Mouse (Mus musculus): ENCODE measurements at regions not wholly inside any gene's neighbourhood (a gene's known extent, or its start where the extent isn't known, plus 50 kb on each side); places are given as distances from the start of the nearest gene placed in this dataset.

GRCm38 (mm10) chr17:64382894-64383293 is 51.2 kb upstream of the Pja2 start:
- DNase-seq (ENCODE audit: low spot score): no peak

- DNase-seq (ENCODE audit: low spot score): no peak
These were observed 51.9 kb upstream of the Pja2 start for GRCm38 (mm10) chr17:64383600-64383999.

- no peak for DNase-seq (ENCODE audit: low spot score)
These were observed 58.6 kb upstream of the Pja2 start for GRCm38 (mm10) chr17:64390349-64390748.

- no peak for DNase-seq (ENCODE audit: low spot score)
These were observed 65.7 kb upstream of the Pja2 start for GRCm38 (mm10) chr17:64397254-64397897.

DNA sequence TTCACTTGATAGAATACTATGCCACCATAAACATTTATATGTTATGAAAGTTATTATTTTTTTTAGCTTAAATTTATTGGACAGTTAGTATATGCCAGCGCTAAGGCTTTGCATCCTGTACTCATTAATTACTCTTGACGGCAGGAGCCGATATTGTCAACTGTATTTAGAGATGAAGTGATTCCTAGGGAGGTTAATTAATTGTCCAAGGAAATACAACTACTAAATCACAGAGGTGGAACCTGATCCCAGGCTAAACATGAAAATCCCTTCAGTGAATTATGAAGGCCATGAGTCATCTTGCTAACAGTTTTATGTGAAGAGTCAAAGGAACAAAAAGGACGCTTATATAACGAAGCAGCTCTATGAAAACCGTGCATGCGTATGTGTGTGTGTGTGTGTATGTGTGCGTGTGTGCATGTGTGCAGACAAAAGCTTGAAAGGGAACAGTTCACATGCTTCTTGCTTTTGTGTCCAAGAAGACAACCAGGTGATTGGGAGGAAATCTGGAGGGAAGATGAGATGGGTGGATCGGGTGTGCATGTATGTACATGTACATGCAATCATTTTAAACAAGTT is 66.5 kb upstream of the Pja2 start:
- DNase-seq (ENCODE audit: low spot score): no peak

DNA sequence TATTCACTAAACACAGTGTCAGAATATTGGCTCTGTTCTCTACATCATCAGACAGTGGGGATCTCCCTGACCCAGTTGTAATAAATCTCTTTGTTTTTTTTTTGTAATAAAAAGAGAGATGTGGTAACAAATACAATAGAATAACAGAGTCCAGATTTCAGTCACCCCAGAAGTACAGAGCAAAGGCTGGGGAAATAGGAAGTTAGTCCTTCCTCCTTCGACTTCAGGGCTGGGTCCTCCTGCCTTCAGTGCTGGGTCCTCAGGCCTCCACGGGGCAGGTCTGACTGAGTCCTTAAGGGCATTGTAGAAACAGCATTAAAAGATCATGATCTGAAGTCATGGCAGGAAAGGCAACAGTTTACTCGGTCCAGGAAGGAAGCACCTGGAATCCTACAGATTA is 67.0 kb upstream of the Pja2 start:
- DNase-seq (ENCODE audit: low spot score): no peak

GRCm38 (mm10) chr17:64406742-64407254 is 75.1 kb upstream of the Pja2 start:
- DNase-seq (ENCODE audit: low spot score): no peak

DNA sequence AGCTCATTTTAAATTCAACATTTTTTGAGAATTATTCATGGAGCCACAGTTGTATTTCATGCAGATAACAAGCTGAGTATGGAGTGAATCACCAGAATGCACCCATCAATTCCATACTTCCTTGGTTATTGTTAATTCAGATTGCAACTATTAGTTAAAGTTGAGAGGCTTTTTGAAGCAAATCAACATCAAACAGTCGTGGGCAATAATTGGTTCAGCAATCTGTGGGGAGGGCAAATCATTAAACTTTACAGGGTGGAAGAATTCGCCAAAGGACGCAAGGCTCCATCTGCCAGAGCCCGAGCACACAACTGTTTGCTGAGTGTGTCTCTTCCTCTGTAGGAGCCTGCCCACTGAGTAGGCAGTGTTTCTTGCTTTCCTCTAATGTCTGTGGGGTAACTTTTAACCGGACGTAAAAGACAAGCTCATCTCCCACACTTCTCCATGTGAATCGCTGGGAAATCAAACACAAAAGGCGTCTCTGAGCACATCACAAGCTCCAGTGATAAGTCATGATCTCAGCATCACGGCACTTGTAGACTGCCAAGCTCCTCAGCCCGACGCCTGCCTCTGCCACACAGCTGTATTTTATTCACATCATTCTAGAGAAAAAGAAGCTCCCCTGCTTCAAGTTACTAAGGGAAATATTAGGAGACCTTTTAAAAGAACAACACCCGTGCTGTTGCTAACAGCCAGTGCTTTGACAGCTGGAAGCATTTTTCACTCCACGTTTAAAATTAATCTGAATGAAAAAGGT is 75.7 kb upstream of the Pja2 start:
- DNase-seq (ENCODE audit: low spot score): no peak

DNA sequence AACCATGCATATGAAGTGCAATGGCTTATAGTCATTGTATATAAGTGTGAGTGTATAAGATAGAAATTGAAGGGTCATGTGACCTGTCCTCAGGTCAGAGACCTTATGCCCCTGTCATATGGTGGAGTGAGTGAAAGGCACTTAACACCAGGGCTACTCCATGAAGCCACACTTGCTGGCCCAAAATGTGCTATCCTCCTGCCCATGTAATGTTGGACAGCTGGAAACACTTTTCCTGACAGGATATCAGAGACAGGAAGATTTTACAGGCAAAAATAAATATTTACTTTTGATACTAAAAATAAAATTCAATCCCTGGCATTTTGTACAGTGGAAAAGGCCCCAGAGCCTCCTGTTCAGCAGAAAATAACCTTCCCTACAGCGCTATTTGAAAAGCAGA is 94.1 kb upstream of the Pja2 start:
- DNase-seq (ENCODE audit: low spot score): no peak

- no peak for DNase-seq (ENCODE audit: low spot score)
These were observed 94.8 kb upstream of the Pja2 start for GRCm38 (mm10) chr17:64426536-64426935.

- DNase-seq (ENCODE audit: low spot score): no peak
These were observed 107.9 kb upstream of the Pja2 start for GRCm38 (mm10) chr17:64439571-64439970.

GRCm38 (mm10) chr17:64454736-64455135 is 123.0 kb upstream of the Pja2 start:
- no peak for DNase-seq (ENCODE audit: low spot score)

DNA sequence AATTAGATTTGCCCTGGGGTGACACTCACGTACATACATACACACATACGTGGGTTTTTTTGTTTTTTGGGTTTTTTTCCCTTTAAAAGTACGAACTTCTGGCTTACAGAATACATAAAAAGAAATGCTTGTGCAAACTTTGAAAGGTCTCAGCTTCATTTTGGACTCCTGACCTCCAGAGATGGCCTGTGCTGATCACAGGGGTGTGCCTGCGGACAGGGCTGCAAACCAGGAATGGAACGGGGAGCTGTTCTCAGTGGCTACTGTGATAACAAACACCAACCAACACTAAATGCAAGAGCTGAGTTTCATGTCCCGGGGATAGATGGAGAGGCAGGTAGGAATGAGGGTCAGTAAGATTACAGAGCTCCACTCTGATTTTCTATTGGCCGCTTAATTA is 134.3 kb upstream of the Man2a1 start:
- DNase-seq (ENCODE audit: low spot score): no peak

- no peak for DNase-seq (ENCODE audit: low spot score)
These were observed 133.8 kb upstream of the Man2a1 start for GRCm38 (mm10) chr17:64466746-64467145.

GRCm38 (mm10) chr17:64467297-64467696 is 133.2 kb upstream of the Man2a1 start:
- no peak for DNase-seq (ENCODE audit: low spot score)

DNA sequence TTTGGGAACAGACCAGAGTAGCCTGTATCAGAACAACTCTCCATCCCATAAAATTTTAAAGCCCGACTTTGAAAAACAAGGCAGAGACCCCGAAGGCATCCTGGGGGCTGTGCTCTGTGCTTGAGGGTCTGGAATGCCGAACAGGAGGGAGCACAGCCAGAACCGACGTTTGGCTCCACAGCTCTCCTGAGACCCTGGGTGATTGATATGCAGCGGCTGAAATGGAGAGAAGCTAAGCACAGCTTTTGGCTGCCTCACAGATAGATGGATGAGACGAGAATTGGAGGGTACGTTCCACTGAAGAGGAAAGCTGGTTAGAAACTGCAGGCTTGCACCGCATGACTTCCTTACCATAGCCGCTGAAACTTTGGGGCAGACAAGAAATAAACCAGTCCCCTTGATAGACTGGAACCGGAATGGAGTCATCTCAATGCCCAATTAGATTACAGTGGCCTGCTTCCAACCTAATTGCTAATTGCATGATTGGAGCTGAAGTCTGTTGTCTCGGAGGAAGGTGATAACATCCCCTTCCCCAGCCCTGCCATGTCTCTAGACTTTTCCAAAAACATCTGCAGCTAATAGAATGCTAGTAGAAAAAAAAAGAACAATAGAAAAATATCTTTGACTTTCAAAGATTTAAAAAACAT is 130.7 kb upstream of the Man2a1 start:
- no peak for DNase-seq (ENCODE audit: low spot score)

DNA sequence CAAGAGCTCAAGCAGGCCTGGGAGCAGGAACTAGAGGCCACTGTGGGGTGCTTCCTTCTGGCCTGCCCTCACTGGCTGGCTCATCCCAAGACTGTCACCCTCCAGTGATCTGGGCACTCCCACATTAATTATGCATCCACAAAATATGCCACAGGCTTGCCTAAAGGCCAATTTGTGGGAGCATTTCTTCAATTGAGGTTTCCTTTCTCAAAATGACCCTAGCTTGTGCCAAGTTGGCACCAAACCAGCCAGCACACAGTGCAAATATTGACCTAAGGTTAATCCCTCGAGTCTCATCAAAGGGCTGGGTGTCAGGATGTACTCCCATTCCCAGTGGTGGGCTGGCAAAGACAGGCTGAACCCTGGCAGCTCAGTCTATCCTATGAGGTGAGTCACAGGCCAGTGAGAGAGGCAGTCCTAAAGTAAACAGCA is 119.9 kb upstream of the Man2a1 start:
- DNase-seq (ENCODE audit: low spot score): no peak

- no peak for DNase-seq (ENCODE audit: low spot score)
These were observed 115.7 kb upstream of the Man2a1 start for GRCm38 (mm10) chr17:64484835-64485234.

GRCm38 (mm10) chr17:64489769-64490335 is 110.7 kb upstream of the Man2a1 start:
- DNase-seq (ENCODE audit: low spot score): peak; percentile 23

DNA sequence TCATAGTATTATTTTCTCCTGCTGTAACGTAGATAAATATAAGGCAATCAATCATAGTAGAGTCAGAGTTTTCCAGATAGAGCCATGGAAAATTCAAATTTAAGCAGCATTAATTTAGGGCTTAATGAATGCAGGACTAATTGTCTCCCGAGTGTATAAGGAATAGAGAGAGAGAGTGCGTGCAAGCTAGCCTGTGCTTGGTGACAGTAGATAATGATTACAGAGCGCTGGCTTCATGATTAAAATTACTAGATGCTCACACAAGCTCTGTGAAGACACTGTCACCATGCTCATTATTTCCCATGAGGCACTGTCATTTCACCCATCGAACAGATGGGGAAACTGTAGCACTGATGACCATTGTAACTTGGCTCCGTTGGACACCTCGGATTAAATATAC is 109.9 kb upstream of the Man2a1 start:
- no peak for DNase-seq (ENCODE audit: low spot score)

DNA sequence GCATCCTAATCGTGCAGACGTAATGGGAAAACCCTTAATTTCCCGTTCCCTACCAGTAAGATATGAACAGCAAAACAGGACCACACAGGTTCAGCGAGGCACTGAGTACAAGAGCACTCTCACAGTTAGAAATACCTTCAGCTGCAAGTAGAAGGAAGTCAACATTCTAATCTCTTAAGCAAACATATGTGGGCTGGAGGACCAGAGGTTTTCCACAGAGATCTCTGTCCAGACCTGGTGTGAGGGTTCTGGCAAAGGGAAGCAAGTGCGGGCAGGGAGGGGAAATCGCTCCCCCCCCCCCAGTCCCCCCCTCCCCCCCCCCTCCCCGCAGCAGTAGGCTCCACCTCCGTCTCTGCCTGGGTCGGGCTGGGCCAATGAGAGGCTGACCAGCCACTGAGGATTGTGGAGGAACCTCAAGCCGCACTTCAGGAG is 108.6 kb upstream of the Man2a1 start:
- no peak for DNase-seq (ENCODE audit: low spot score)

DNA sequence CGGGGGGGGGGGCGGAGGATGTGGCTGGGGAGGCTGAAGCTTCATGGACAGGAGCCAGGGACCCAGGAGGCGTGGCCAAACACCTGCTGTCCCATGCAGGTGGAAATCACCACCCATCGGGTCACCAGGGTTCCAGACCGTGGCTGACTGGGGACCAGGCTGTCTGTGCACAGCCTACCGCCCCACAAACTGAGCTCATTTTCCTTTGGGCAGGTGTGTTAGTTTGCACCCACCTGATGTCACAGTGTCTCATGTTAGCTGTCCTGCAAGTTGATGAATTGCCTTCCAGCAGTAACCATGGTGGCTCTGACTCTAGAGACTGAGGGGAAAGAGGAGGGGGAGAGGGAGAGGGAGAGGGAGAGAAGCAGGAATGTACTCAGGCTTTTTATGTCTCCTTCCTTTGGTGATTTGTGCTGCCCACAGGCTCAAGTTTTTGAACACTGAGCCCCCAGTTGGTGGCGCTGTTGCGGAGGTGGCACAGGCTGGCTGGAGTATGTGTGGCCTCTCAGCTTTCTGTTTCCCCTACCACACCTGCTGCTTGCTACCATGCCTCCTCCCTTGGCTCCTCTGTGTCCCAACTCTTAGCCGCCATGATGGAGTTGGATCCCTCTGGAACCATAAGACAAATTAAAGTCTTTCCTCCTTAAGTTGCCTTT is 107.8 kb upstream of the Man2a1 start:
- peak; percentile 34 for DNase-seq (ENCODE audit: low spot score)
